27 mouse cellular contexts compared by ENCODE assay signal in genomic region chr11:110405607-110406006, GRCm38 (mm10). TPM values are rescaled to one million over a fixed set of nuclear protein-coding genes. Genes with fewer than 3 reads are reported as not detected.
DNase-seq lines count a peak whose midpoint lies in the region; ATAC-seq and TF ChIP-seq lines count a peak whose summit lies in the region.
"Had no signal": no experiment of that assay in that cellular context is flagged by ENCODE, and none has a peak within 500 bp of the region (broad histone marks: within the 10 kb centered on the region; RNA-seq: fewer than 3 reads in every experiment).

No protein-coding gene starts in this region.

- no peaks in the 10 kb centered on the region for H3K36me3 ChIP-seq in liver, embryonic 16.5 days (ENCODE audit: control insufficient read depth, insufficient read depth)
- no peaks in the 10 kb centered on the region for H3K36me3 ChIP-seq in liver, embryonic 12.5 days
- H3K36me3 ChIP-seq in midbrain, embryonic 11.5 days (ENCODE audit: control insufficient read depth, insufficient read depth, low read length), result no peaks in the 10 kb centered on the region
- no peaks in the 10 kb centered on the region for H3K36me3 ChIP-seq in midbrain, embryonic 13.5 days
- H3K36me3 ChIP-seq in intestine, postnatal 0 days (ENCODE audit: control insufficient read depth, insufficient read depth), result no peaks in the 10 kb centered on the region
- no peaks in the 10 kb centered on the region for H3K36me3 ChIP-seq in stomach, postnatal 0 days (ENCODE audit: control insufficient read depth, insufficient read depth, low read length)
- H3K36me3 ChIP-seq: heart, embryonic 13.5 days; hindbrain, embryonic 13.5 days; neural tube, embryonic 15.5 days had no signal

- peaks cover 3% of the 10 kb centered on the region for H3K4me1 ChIP-seq in liver, embryonic 16.5 days (ENCODE audit: control insufficient read depth, low read depth, low read length)
- H3K4me1 ChIP-seq in liver, embryonic 12.5 days, result peaks cover 19% of the 10 kb centered on the region
- peaks cover 4% of the 10 kb centered on the region for H3K4me1 ChIP-seq in midbrain, embryonic 11.5 days (ENCODE audit: control insufficient read depth, insufficient read depth, low read length)
- peaks cover 21% of the 10 kb centered on the region for H3K4me1 ChIP-seq in midbrain, embryonic 13.5 days (replicated peaks)
- 0 out of 2 replicates have a peak, but pooled peaks cover 3% of the 10 kb centered on the region for H3K4me1 ChIP-seq in intestine, postnatal 0 days (replicated peaks; ENCODE audit: control insufficient read depth, insufficient read depth, low read length)
- H3K4me1 ChIP-seq in stomach, postnatal 0 days (replicated peaks; ENCODE audit: control insufficient read depth, insufficient read depth), result 0 out of 2 replicates have a peak, but pooled peaks cover 3% of the 10 kb centered on the region

- H3K9ac ChIP-seq in liver, embryonic 16.5 days (ENCODE audit: low read depth, low read length), result no peak overlapping the region
- H3K9ac ChIP-seq in liver, embryonic 12.5 days, result no peak overlapping the region
- no peak overlapping the region for H3K9ac ChIP-seq in midbrain, embryonic 11.5 days (ENCODE audit: low read length)
- H3K9ac ChIP-seq in midbrain, embryonic 13.5 days (replicated peaks), result no peak overlapping the region
- H3K9ac ChIP-seq in intestine, postnatal 0 days (ENCODE audit: low read depth, low read length), result no peak overlapping the region
- H3K9ac ChIP-seq in stomach, postnatal 0 days (ENCODE audit: low read length), result no peak overlapping the region
- H3K9ac ChIP-seq: embryonic facial prominence, embryonic 13.5 days; heart, embryonic 13.5 days; hindbrain, embryonic 13.5 days; limb, embryonic 13.5 days; neural tube, embryonic 15.5 days had no signal

- DNase-seq in midbrain, embryonic 11.5 days (ENCODE audit: low spot score, missing footprints), result peak; percentile 49
- DNase-seq in stomach, postnatal 0 days (ENCODE audit: low spot score), result peak; percentile 73
- no peak for DNase-seq in gastrocnemius, postnatal 10 days
- DNase-seq: adrenal gland, postnatal 14 days; cerebellum, adult 2 months; cerebellum, postnatal 25 days; gastrocnemius, postnatal 14 days; heart, adult 2 months; heart, postnatal 14 days; kidney, adult 9 months; kidney, postnatal 36 days; layer of hippocampus, postnatal 36 days; lung, adult 18-20 months; thymus, postnatal 25 days had no signal

- WGBS in liver, embryonic 16.5 days (ENCODE audit: insufficient replicate concordance), result 60% methylated on average over 9 of the region's 9 CpGs
- WGBS in liver, embryonic 12.5 days (ENCODE audit: insufficient replicate concordance), result 72% methylated on average over 9 of the region's 9 CpGs
- 83% methylated on average over 9 of the region's 9 CpGs for WGBS in midbrain, embryonic 11.5 days
- WGBS in midbrain, embryonic 13.5 days, result 85% methylated on average over 9 of the region's 9 CpGs
- WGBS in intestine, postnatal 0 days, result 19% methylated on average over 9 of the region's 9 CpGs
- 18% methylated on average over 9 of the region's 9 CpGs for WGBS in stomach, postnatal 0 days

- peak overlapping the region; percentile 19; the same call in 1 of the 2 replicates for H3K4me2 ChIP-seq in liver, embryonic 16.5 days (ENCODE audit: low read depth, low read length)
- H3K4me2 ChIP-seq in liver, embryonic 12.5 days, result no peak overlapping the region
- H3K4me2 ChIP-seq in midbrain, embryonic 11.5 days, result no peak overlapping the region
- H3K4me2 ChIP-seq in midbrain, embryonic 13.5 days (replicated peaks), result no peak overlapping the region
- peak overlapping the region; percentile 58 for H3K4me2 ChIP-seq in intestine, postnatal 0 days (replicated peaks; ENCODE audit: low read depth)
- peak overlapping the region; percentile 44 for H3K4me2 ChIP-seq in stomach, postnatal 0 days (replicated peaks; ENCODE audit: low read depth)
- H3K4me2 ChIP-seq: embryonic facial prominence, embryonic 13.5 days; heart, embryonic 13.5 days; hindbrain, embryonic 13.5 days; limb, embryonic 13.5 days; neural tube, embryonic 15.5 days had no signal

- ATAC-seq in liver, embryonic 16.5 days (ENCODE audit: low read depth), result no peak
- ATAC-seq in liver, embryonic 12.5 days, result no peak
- no peak for ATAC-seq in midbrain, embryonic 11.5 days (ENCODE audit: low FRiP score)
- ATAC-seq in midbrain, embryonic 13.5 days, result no peak
- 0 out of 2 replicates have a peak, but pooled peaks have one; percentile 23 for ATAC-seq in intestine, postnatal 0 days
- ATAC-seq in stomach, postnatal 0 days (ENCODE audit: low FRiP score, low TSS enrichment), result peak; percentile 73
- no peak for ATAC-seq in megakaryocyte progenitor cell, adult 5-6 weeks (replicated peaks; ENCODE audit: poor library complexity)
- ATAC-seq: forebrain, embryonic 14.5 days; midbrain, embryonic 16.5 days had no signal

- TF ChIP-seq CTCF in intestine, postnatal 0 days (IDR thresholded peaks at IDR 0.05; ENCODE audit: low read depth), result no peak
- no peak for TF ChIP-seq CTCF in stomach, postnatal 0 days (IDR thresholded peaks at IDR 0.05; ENCODE audit: low read depth)

- H3K4me3 ChIP-seq in liver, embryonic 16.5 days (ENCODE audit: low read depth, low read length), result no peak overlapping the region
- H3K4me3 ChIP-seq in liver, embryonic 12.5 days, result no peak overlapping the region
- H3K4me3 ChIP-seq in midbrain, embryonic 11.5 days (ENCODE audit: low read depth, low read length), result no peak overlapping the region
- no peak overlapping the region for H3K4me3 ChIP-seq in midbrain, embryonic 13.5 days (replicated peaks)
- H3K4me3 ChIP-seq in intestine, postnatal 0 days (ENCODE audit: low read depth, low read length), result peak overlapping the region; percentile 18
- H3K4me3 ChIP-seq in stomach, postnatal 0 days (ENCODE audit: low read depth, low read length), result no peak overlapping the region; the same call in 1 of the 2 replicates
- H3K4me3 ChIP-seq: embryonic facial prominence, embryonic 13.5 days; heart, adult 2 months; heart, embryonic 13.5 days; hindbrain, embryonic 13.5 days; limb, embryonic 13.5 days; megakaryocyte, embryonic 14.5 days; neural tube, embryonic 15.5 days had no signal

- no peak for TF ChIP-seq EP300 in stomach, postnatal 0 days (optimal IDR thresholded peaks at IDR 0.05)

- no peak overlapping the region for H3K27ac ChIP-seq in liver, embryonic 16.5 days (ENCODE audit: low read length)
- no peak overlapping the region for H3K27ac ChIP-seq in liver, embryonic 12.5 days
- no peak overlapping the region for H3K27ac ChIP-seq in midbrain, embryonic 11.5 days (ENCODE audit: low read depth, low read length)
- H3K27ac ChIP-seq in midbrain, embryonic 13.5 days, result no peak overlapping the region
- H3K27ac ChIP-seq in intestine, postnatal 0 days (ENCODE audit: low read depth, low read length), result peak overlapping the region; percentile 5; the same call in 1 of the 2 replicates
- H3K27ac ChIP-seq in stomach, postnatal 0 days (replicated peaks), result peak overlapping the region; percentile 58
- H3K27ac ChIP-seq: embryonic facial prominence, embryonic 13.5 days; heart, adult 2 months; heart, embryonic 13.5 days; hindbrain, embryonic 13.5 days; limb, embryonic 13.5 days; neural tube, embryonic 15.5 days had no signal

- no peaks in the 10 kb centered on the region for H3K27me3 ChIP-seq in liver, embryonic 16.5 days (ENCODE audit: control insufficient read depth, insufficient read depth, low read depth, low read length)
- no peaks in the 10 kb centered on the region for H3K27me3 ChIP-seq in liver, embryonic 12.5 days (replicated peaks)
- H3K27me3 ChIP-seq in midbrain, embryonic 11.5 days (ENCODE audit: control insufficient read depth, insufficient read depth, low read length), result no peaks in the 10 kb centered on the region
- H3K27me3 ChIP-seq in midbrain, embryonic 13.5 days, result no peaks in the 10 kb centered on the region
- H3K27me3 ChIP-seq in intestine, postnatal 0 days (replicated peaks; ENCODE audit: control insufficient read depth, insufficient read depth, low read length), result no peaks in the 10 kb centered on the region
- no peaks in the 10 kb centered on the region for H3K27me3 ChIP-seq in stomach, postnatal 0 days (ENCODE audit: control insufficient read depth, insufficient read depth, low read length)
- H3K27me3 ChIP-seq: embryonic facial prominence, embryonic 13.5 days; heart, embryonic 13.5 days; hindbrain, embryonic 13.5 days; limb, embryonic 13.5 days; megakaryocyte, embryonic 14.5 days; neural tube, embryonic 15.5 days had no signal

- no peaks in the 10 kb centered on the region for H3K9me3 ChIP-seq in liver, embryonic 16.5 days (replicated peaks; ENCODE audit: control insufficient read depth, low read length)
- no peaks in the 10 kb centered on the region for H3K9me3 ChIP-seq in liver, embryonic 12.5 days (replicated peaks)
- no peaks in the 10 kb centered on the region for H3K9me3 ChIP-seq in midbrain, embryonic 11.5 days (ENCODE audit: control insufficient read depth, low read length)
- no peaks in the 10 kb centered on the region for H3K9me3 ChIP-seq in midbrain, embryonic 13.5 days
- H3K9me3 ChIP-seq in intestine, postnatal 0 days (ENCODE audit: control insufficient read depth), result no peaks in the 10 kb centered on the region
- H3K9me3 ChIP-seq in stomach, postnatal 0 days (ENCODE audit: control insufficient read depth, low read length), result no peaks in the 10 kb centered on the region
- H3K9me3 ChIP-seq: embryonic facial prominence, embryonic 13.5 days; heart, embryonic 13.5 days; hindbrain, embryonic 13.5 days; limb, embryonic 13.5 days; megakaryocyte, embryonic 14.5 days; neural tube, embryonic 15.5 days had no signal

RNA-seq across cellular contexts. Expression of gene Map2k6, which starts 6.7 kb away (rescaled TPM):
- 4.8 and 5.5 TPM in 2 replicates for polyA plus RNA-seq in liver, embryonic 16.5 days (2015; fragmentation: Nextera tagmentation; extraction: Ambion mirVana)
- polyA plus RNA-seq in liver, embryonic 12.5 days (2016; fragmentation: Nextera tagmentation; extraction: Ambion mirVana), result 6.5 and 7.1 TPM in 2 replicates
- 37.1 and 38.7 TPM in 2 replicates for polyA plus RNA-seq in midbrain, embryonic 11.5 days (2014; fragmentation: Nextera tagmentation; extraction: Ambion mirVana)
- 22.9 and 24.9 TPM in 2 replicates for polyA plus RNA-seq in midbrain, embryonic 13.5 days (2015; fragmentation: Nextera tagmentation; extraction: Ambion mirVana)
- 3.4 and 3.8 TPM in 2 replicates for polyA plus RNA-seq in intestine, postnatal 0 days (2015; fragmentation: Nextera tagmentation; extraction: Ambion mirVana)
- 6.0 and 7.8 TPM in 2 replicates for polyA plus RNA-seq in stomach, postnatal 0 days (2015; fragmentation: Nextera tagmentation; extraction: Ambion mirVana)
- total RNA-seq in megakaryocyte progenitor cell, adult 5-6 weeks (2015), result 10.4 and 12.7 TPM in 2 replicates
- 13.8 and 16.7 TPM in 2 replicates for total RNA-seq in megakaryocyte progenitor cell, adult 5-6 weeks (2017)
- total RNA-seq in gastrocnemius, postnatal 10 days (2021), result 10 to 100 TPM; 25.2 to 31.6 TPM

Comparison
In these comparisons a context has a peak if more than half of its experiments do, and no peak if none do; other contexts are left out.
1. H3K4me2 ChIP-seq: peak in liver, embryonic 16.5 days (single experiment), intestine, postnatal 0 days (single experiment) and stomach, postnatal 0 days (single experiment); none in liver, embryonic 12.5 days (single experiment), midbrain, embryonic 11.5 days (single experiment) and midbrain, embryonic 13.5 days (single experiment).
2. ATAC-seq: peak in intestine, postnatal 0 days (single experiment) and stomach, postnatal 0 days (single experiment); none in liver, embryonic 16.5 days (single experiment), liver, embryonic 12.5 days (single experiment), midbrain, embryonic 11.5 days (single experiment), midbrain, embryonic 13.5 days (single experiment) and megakaryocyte progenitor cell, adult 5-6 weeks (single experiment).
3. H3K27ac ChIP-seq: peak in intestine, postnatal 0 days (single experiment) and stomach, postnatal 0 days (single experiment); none in liver, embryonic 16.5 days (single experiment), liver, embryonic 12.5 days (single experiment), midbrain, embryonic 11.5 days (single experiment) and midbrain, embryonic 13.5 days (single experiment).